Mouse (Mus musculus): ENCODE results near the gene 4430402I18Rik. TPM values are rescaled to one million over a fixed set of nuclear protein-coding genes. Genes with fewer than 3 reads are reported as not detected.
A peak's percentile ranks its signal among the peaks of the same experiment; 100 is the strongest.
"Not testable (repeated sequence)": the region's sequence is repeated elsewhere in the genome, so short reads cannot be mapped to it uniquely, and the experiment has no call there.

The 4430402I18Rik gene
- 1 to 10 TPM in 14 of 26 experiments, under 1 TPM in 5, not detected in 7; 0.29 to 6.2 (median 1.5) TPM for total RNA-seq (2018; cell fraction: chromatin; rRNA removed)
- 1 to 10 TPM in 3 of 26 experiments, under 1 TPM in 23; 0.14 to 1.9 (median 0.57) TPM for total RNA-seq (2018; cell fraction: cytosol; rRNA removed)
- total RNA-seq (2018; cell fraction: nucleus; rRNA removed), result 1 to 10 TPM in 6 of 26 experiments, under 1 TPM in 11, not detected in 9; 0.31 to 3.3 (median 0.80) TPM
- polyA plus RNA-seq (2018), result 0.27 to 0.75 TPM in 2 of 3 replicates, not detected in the other

DNA sequence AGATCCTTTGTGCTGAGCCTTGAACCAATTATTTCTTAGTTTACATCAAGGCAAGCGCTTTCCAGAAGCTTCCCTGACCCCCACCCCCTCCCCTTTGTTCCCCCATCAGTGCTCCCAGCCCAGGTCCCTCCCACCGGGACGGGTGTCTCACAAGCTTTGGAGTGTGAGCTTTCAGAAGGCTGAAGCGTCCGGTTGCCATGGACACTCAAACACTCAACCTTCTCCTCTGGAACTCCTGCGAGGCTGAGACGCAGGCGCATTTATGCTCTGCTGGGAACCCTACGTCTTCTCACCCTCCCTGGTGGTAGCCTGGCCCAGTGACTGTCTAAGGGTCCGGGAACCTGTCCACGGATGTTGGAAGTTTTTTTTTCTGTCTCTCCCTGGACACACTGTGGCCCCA lies at the start of gene 4430402I18Rik:
Gene 4430402I18Rik, minus strand, starts transcription at position 149 of the 400 bp plus-strand sequence.
- 98% methylated on average over 6 of the region's 11 CpGs for WGBS (ENCODE audit: missing documents)
- Histone ChIP-seq H3K36me3 (ENCODE audit: inconsistent target) (no peaks in the 10 kb centered on the region), H3K27ac (no peak within 1 kb of the TSS), H3K4me3 (ENCODE audit: inconsistent target) (no peak within 1 kb of the TSS), H3K79me2 (ENCODE audit: inconsistent target) (no peaks in the 10 kb centered on the region)

DNA sequence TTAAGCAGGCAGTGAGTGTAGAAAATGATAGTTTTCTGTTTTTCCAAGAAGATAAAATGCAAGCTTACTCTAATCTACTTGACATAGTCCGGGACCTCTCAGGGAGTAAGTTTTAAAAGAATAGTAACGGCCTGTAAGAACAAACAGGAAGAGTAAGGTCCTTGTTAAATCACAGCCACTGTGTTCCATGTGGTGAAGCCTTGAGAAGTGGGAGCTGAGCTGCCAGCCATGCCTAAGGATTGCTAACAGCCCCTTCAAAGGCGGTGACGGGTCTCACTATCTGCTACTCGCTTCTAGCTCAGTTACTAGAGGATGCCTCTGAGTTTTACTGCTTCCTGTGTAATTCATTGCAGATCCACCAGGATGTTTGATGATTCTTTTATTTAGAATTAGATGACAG lies 49.2 kb upstream of the 4430402I18Rik start:
- no peak overlapping the region for H3K4me3 ChIP-seq (ENCODE audit: inconsistent target)
- 94% methylated on average over 5 of the region's 5 CpGs for WGBS (ENCODE audit: missing documents)
- H3K27ac ChIP-seq, result no peak overlapping the region
- no peaks in the 10 kb centered on the region for H3K79me2 ChIP-seq (ENCODE audit: inconsistent target)
- peaks cover 52% of the 10 kb centered on the region for H3K36me3 ChIP-seq (ENCODE audit: inconsistent target)

DNA sequence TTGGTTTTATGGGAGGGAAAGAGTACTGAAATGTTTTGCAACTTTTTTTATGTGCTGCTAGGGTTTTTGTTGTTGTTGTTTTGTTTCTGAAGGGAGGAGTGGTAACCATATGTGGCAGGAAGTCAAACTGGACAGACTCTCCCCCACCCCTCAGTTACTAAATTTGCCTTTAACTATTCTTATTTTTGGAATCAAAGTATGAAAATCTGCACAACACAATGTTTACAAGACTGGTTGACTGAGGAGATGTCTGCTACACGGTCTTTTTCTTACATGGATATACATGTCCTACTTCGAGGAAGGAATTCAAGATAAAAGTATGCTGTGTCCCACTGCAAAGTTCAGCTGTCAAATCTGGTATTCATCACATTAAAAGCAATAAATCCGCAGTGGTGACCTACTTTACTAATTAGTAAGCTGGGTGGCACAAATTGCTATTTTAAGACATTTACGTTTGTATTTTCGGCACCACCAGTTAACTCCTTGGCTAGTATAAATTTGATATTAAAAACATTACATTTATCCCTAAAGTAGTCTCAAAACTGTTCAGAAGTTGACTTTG lies 48.7 kb upstream of the 4430402I18Rik start:
- no peak overlapping the region for H3K27ac ChIP-seq
- 96% methylated on average over 5 of the region's 5 CpGs for WGBS (ENCODE audit: missing documents)
- H3K4me3 ChIP-seq (ENCODE audit: inconsistent target), result no peak overlapping the region
- peaks cover 52% of the 10 kb centered on the region for H3K36me3 ChIP-seq (ENCODE audit: inconsistent target)
- H3K79me2 ChIP-seq (ENCODE audit: inconsistent target), result no peaks in the 10 kb centered on the region

DNA sequence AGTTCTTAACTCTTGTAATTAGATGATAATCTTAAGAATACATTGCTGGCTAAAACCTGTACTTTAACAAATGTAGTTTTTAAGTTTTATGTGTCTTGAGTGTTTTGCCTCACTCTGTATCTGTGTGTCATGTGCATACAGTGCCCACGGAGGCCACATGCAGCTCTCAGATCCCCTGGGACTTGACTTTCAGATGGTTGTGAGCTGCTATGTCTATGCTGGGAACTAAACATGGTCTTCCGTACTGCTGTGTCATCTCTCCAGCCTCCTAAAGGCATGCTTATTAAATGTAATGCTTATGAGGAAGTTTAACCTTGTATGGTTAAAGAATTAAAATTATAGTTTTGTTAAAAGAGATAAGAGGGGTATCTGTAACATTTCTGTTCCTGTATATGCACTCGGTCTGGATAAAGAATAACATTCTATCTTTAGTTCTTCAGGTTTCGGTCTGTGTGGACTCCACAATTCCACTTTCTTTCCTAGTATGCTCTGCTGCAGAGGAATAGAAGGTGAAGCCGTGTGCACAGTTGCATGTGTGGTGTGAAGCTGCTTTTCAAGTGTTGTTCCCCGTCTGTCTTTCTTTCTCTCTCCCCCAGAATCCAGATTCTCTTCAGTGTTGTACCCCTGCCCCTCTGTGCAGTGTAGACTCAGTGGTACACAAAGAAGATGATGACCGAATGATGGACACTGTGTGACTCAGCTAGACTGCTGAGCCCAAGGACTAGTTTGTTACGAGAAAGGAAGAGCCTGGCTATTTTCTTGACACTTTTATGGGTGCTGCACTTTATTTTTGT lies 48.0 kb upstream of the 4430402I18Rik start:
- 95% methylated on average over 8 of the region's 8 CpGs for WGBS (ENCODE audit: missing documents)
- Histone ChIP-seq H3K79me2 (ENCODE audit: inconsistent target) (no peaks in the 10 kb centered on the region), H3K4me3 (ENCODE audit: inconsistent target) (no peak overlapping the region), H3K27ac (no peak overlapping the region), H3K36me3 (ENCODE audit: inconsistent target) (peaks cover 47% of the 10 kb centered on the region)

DNA sequence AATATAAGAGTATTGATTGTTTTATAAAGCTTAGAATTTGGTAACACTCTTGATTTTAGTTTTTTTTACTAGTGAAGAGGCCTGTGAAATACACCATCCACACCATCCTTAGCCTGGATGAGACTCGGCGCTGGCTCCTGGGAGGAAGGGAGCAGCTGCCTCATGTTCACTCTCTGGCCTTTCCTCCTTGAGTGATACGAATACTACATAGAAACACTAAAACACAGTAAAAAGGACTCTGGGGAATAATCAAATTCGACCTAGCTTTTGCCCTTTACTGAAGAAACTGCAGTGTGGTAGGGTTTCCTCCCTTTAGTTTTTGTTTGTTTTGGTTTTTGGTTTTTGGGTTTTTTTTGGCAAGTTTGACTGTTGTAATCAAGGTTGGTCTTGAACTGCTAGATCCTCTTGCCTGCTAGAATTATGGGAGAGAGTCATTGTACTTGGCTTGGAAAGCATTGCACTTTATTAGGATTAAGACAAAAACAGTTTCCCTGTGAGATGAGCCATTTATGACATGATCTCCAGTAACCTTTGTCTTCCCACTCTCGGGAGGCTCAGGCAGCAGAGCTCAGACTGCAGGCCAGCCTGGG lies 47.0 kb upstream of the 4430402I18Rik start:
- no peak overlapping the region for H3K27ac ChIP-seq
- peaks cover 43% of the 10 kb centered on the region for H3K36me3 ChIP-seq (ENCODE audit: inconsistent target)
- no peak overlapping the region for H3K4me3 ChIP-seq (ENCODE audit: inconsistent target)
- WGBS (ENCODE audit: missing documents), result 100% methylated on average over 5 of the region's 5 CpGs
- no peaks in the 10 kb centered on the region for H3K79me2 ChIP-seq (ENCODE audit: inconsistent target)

DNA sequence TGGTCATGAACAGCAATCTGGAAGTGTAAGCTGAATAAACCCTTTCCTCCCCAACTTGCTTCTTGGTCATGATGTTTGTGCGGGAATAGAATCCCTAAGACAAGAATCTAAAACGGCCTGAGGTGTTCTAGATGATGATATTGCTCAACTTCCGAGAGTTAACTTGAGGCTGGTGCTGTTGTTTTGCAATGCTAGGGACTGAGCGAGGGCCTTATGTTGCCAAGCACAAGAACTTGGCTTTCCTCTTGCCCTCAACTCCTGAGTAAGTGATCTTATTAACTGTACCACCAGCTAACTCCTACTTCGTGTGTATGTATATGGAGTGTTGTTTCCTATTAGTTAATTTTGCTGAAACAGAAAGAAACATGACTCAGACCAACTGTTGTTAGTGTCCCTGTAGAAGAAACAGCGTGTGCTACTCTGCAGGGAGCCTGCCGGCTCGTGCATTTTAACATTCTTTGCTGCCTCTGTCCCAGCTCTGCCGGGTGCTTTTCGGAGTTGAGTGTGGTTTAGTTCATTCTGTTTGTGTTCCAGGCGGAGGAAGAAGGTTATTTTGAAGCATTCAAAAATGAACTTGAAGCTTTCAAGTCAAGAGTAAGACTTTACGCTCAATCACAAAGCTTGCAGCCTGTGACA lies 43.9 kb upstream of the 4430402I18Rik start:
- H3K36me3 ChIP-seq (ENCODE audit: inconsistent target), result peaks cover 43% of the 10 kb centered on the region
- no peak overlapping the region for H3K4me3 ChIP-seq (ENCODE audit: inconsistent target)
- no peak overlapping the region for H3K27ac ChIP-seq
- no peaks in the 10 kb centered on the region for H3K79me2 ChIP-seq (ENCODE audit: inconsistent target)
- 63% methylated on average over 12 of the region's 12 CpGs for WGBS (ENCODE audit: missing documents)

DNA sequence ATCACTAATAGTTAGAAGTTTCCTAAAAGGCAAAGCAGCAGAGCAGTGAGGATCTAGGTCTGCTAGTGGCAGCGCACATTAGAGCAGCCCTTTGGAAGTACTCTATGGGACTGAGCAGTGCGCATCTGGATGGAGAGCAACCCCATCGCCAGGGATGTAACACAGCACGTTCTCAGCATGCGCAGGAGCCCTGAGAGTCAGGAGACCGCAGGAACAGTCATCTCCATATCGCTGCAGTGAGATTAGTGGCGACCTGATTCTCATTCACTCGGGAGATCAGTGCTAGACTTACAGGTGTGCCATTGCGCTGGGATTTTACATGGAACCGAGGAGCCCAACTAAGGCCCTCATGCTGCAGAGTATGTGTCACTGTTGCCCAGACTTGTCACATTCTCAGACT lies 41.4 kb upstream of the 4430402I18Rik start:
- WGBS (ENCODE audit: missing documents), result 94% methylated on average over 11 of the region's 11 CpGs
- H3K4me3 ChIP-seq (ENCODE audit: inconsistent target), result no peak overlapping the region
- H3K36me3 ChIP-seq (ENCODE audit: inconsistent target), result peaks cover 28% of the 10 kb centered on the region
- H3K27ac ChIP-seq, result no peak overlapping the region
- H3K79me2 ChIP-seq (ENCODE audit: inconsistent target), result peaks cover 12% of the 10 kb centered on the region; the same call in 1 of the 2 replicates

DNA sequence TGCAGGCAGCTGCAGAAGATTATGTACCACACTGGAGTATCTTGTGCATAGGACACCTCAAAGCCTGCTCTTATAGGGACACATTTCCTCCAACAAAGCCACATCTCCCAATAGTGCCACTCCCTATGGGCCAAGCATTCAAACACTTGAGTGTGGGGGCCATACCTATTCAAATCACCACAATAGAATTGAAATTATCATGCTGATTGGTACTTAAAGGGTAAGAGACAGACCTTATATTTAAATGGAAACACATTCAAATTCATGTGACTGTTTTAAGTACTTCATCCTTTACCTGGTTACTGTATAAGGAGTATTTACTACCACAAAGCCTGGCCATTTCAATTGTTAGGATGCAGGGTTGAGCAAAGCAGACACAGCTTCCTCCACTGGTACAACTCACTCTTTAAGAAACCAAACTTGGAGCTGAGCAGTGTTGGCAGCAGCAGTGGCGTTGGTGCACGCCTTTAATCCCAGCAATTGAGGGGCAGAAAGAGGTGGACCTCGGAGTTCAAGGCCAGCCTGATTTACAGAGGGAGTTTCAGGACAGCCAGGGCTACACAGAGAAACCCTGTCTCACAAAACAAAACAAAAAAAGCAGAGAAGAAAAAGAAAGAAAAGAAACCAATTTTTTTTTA lies 40.6 kb upstream of the 4430402I18Rik start:
- peaks cover 14% of the 10 kb centered on the region; the same call in 1 of the 2 replicates for H3K79me2 ChIP-seq (ENCODE audit: inconsistent target)
- H3K4me3 ChIP-seq (ENCODE audit: inconsistent target), result no peak overlapping the region
- 100% methylated on average over 3 of the region's 3 CpGs for WGBS (ENCODE audit: missing documents)
- H3K36me3 ChIP-seq (ENCODE audit: inconsistent target), result peaks cover 28% of the 10 kb centered on the region; the same call in 1 of the 2 replicates
- no peak overlapping the region for H3K27ac ChIP-seq

DNA sequence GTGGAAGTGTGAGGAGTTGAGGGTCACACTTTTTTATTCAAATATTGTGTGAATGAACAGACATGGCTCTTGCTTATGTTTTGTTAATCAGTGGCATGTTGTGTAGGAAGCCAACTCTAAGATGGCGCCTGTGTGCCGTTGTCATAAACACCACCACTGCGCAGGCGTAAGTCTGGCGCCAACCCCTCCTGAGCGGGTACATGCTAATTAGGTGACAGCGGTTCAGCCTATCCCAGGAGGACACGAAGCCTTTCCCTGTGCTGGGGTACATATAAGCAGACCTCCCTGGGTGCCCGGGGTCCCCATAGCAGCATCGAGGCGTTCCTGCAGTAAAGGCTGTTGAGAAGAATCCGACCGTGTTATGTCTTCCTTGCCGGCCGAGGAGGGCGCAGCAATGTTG lies 32.7 kb upstream of the 4430402I18Rik start:
- H3K27ac ChIP-seq; H3K4me3 ChIP-seq (ENCODE audit: inconsistent target): not testable (repeated sequence)
- peaks cover 82% of the 10 kb centered on the region; the same call in 1 of the 2 replicates for H3K79me2 ChIP-seq (ENCODE audit: inconsistent target)
- peaks cover 39% of the 10 kb centered on the region; the same call in 1 of the 2 replicates for H3K36me3 ChIP-seq (ENCODE audit: inconsistent target)
- 94% methylated on average over 12 of the region's 16 CpGs for WGBS (ENCODE audit: missing documents)

DNA sequence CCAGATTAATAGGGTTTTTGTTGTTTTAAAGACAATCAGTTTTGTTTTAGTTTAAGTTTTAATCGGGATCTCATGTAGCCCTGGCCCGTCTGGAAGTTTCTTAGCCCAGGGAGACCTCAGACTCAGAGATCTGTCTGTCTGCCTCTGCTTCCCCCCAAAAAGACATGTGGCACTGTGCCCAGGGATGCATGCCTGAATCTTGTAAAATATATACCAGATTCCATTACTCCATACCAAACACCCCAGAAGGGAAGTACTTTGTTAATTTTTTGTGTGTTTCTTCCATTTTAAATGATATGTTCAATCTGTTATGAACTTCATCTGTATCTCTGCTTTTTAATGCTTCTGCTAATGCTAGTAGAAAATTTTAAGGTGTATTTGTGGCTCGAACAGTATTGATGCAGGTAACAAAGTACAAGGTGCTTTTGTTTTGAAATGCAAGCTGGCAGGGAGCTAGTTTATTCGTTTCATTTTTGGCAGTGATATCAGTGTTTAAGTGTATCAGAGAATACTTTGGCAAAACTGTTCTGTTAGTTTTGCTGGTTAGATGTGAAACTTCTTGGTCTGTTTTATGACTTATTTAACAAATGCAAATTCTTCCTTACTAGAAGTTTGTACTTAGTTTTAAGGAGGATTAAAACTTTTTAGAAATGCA lies 30.5 kb upstream of the 4430402I18Rik start:
- WGBS (ENCODE audit: missing documents), result 91% methylated on average over 4 of the region's 4 CpGs
- H3K36me3 ChIP-seq (ENCODE audit: inconsistent target), result peaks cover 48% of the 10 kb centered on the region; the same call in 1 of the 2 replicates

DNA sequence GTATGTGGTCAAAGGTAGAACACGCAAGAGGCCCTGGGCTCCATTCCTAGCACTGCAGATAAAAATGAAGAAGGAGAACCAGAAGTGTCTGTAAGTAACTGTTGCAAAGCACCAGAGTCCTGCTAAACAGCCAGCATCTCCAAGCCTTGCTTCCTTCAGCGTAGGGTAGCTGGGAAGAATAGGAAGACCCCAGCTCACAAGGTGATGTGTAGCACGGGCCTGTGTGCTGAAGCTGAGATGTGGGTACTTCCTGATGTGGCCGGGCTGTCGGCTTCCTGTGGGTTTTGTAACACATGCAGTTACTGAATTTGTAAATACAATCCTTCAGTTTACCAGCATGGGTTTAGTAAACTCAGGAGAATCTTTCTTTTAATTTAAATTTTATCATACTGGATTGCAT lies 27.8 kb upstream of the 4430402I18Rik start:
- Histone ChIP-seq H3K36me3 (ENCODE audit: inconsistent target) (peaks cover 31% of the 10 kb centered on the region; the same call in 1 of the 2 replicates), H3K79me2 (ENCODE audit: inconsistent target) (peaks cover 90% of the 10 kb centered on the region), H3K27ac (no peak overlapping the region), H3K4me3 (ENCODE audit: inconsistent target) (no peak overlapping the region)
- WGBS (ENCODE audit: missing documents), result 34% methylated on average over 5 of the region's 5 CpGs

More for the DNA sequence above, 30.5 kb upstream of the 4430402I18Rik start:
- Histone ChIP-seq H3K27ac (no peak overlapping the region), H3K4me3 (ENCODE audit: inconsistent target) (no peak overlapping the region), H3K79me2 (ENCODE audit: inconsistent target) (peaks cover 89% of the 10 kb centered on the region)

DNA sequence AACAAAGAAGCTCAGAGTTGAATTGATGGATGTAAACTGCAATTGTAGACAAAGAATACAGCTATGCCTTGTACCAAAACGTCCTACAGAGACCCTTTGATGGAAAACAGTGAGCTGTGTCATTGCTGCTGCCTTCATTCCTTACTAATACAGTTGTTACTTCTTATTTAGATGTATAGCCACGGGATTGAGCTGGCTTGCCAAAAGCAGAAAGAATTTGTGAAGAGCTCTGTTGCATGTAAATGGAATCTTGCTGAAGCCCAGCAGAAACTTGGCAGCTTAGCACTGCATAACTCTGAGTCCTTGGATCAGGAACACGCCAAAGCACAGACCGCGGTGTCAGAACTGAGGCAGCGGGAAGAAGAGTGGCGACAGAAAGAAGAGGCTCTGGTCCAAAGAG lies 27.3 kb upstream of the 4430402I18Rik start:
- Histone ChIP-seq H3K36me3 (ENCODE audit: inconsistent target) (peaks cover 26% of the 10 kb centered on the region; the same call in 1 of the 2 replicates), H3K27ac (no peak overlapping the region), H3K79me2 (ENCODE audit: inconsistent target) (peaks cover 85% of the 10 kb centered on the region), H3K4me3 (ENCODE audit: inconsistent target) (no peak overlapping the region)
- 92% methylated on average over 7 of the region's 7 CpGs for WGBS (ENCODE audit: missing documents)

DNA sequence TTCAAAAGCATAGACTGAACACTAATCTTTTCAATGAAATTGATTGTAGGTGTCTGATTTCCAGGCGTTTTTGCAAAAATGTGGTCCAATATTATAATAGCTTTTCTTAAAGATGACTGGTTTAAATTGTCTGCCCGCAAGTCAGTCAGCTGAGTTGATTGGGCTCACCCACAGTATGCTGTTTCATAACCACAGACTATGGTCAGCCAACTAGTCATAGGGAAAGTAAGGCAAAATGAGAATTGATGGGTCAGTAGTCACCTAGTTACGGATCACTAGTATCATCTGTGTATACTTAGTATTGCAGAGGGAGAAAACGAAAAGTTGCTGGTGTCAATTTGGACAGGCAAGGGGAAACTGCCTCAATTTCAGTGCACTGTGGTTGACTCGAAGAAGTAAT lies 23.8 kb upstream of the 4430402I18Rik start:
- Histone ChIP-seq H3K27ac (no peak overlapping the region), H3K79me2 (ENCODE audit: inconsistent target) (peaks cover 59% of the 10 kb centered on the region), H3K36me3 (ENCODE audit: inconsistent target) (peaks cover 15% of the 10 kb centered on the region; the same call in 1 of the 2 replicates), H3K4me3 (ENCODE audit: inconsistent target) (peak overlapping the region; percentile 90)
- WGBS (ENCODE audit: missing documents), result 54% methylated on average over 5 of the region's 5 CpGs
